In genomic region chr11:65137145-65137652, GRCm38 (mm10) we compare ENCODE assay signal across 19 mouse cellular contexts. TPM values are rescaled to one million over a fixed set of nuclear protein-coding genes. Genes with fewer than 3 reads are reported as not detected.
"Had no signal": no experiment of that assay in that cellular context is flagged by ENCODE, and none has a peak within 500 bp of the region (broad histone marks: within the 10 kb centered on the region; RNA-seq: fewer than 3 reads in every experiment).

No protein-coding gene starts in this region.

- H3K9me3 ChIP-seq: intestine, embryonic 15.5 days; kidney, embryonic 15.5 days; limb, embryonic 10.5 days; midbrain, embryonic 10.5 days; neural tube, embryonic 12.5 days had no signal

- H3K27ac ChIP-seq: intestine, embryonic 15.5 days; kidney, embryonic 15.5 days; left cerebral cortex, adult 2 months; limb, embryonic 10.5 days; midbrain, embryonic 10.5 days; neural tube, embryonic 12.5 days had no signal

- H3K9ac ChIP-seq: intestine, embryonic 15.5 days; kidney, embryonic 15.5 days; lung, embryonic 14.5 days; neural tube, embryonic 12.5 days had no signal

- H3K4me3 ChIP-seq: intestine, embryonic 15.5 days; kidney, embryonic 15.5 days; left cerebral cortex, adult 2 months; limb, embryonic 10.5 days; midbrain, embryonic 10.5 days; neural tube, embryonic 12.5 days had no signal

- H3K4me2 ChIP-seq: intestine, embryonic 15.5 days; kidney, embryonic 15.5 days; lung, embryonic 14.5 days; neural tube, embryonic 12.5 days had no signal

- H3K4me1 ChIP-seq: intestine, embryonic 15.5 days; kidney, embryonic 15.5 days; limb, embryonic 10.5 days had no signal

- H3K27me3 ChIP-seq: intestine, embryonic 15.5 days; kidney, embryonic 15.5 days; neural tube, embryonic 12.5 days had no signal

- ATAC-seq: intestine, embryonic 15.5 days had no signal

- H3K36me3 ChIP-seq: intestine, embryonic 15.5 days; kidney, embryonic 15.5 days; limb, embryonic 10.5 days; midbrain, embryonic 10.5 days; neural tube, embryonic 12.5 days had no signal

- DNase-seq: kidney, adult 18-20 months; kidney, postnatal 14 days; lung, embryonic 14.5 days; lung, postnatal 10 days; lung, postnatal 4 days; midbrain, embryonic 14.5 days; right cerebral cortex, postnatal 4 days; spleen, adult 18-20 months; thymus, adult 18-20 months; thymus, postnatal 14 days had no signal

RNA-seq across cellular contexts. Expression of gene 1700086D15Rik, which starts 22.5 kb away (rescaled TPM):
- total RNA-seq: megakaryocyte, adult 5-6 weeks; neutrophil, adult 5-6 weeks had no signal
- polyA plus RNA-seq: intestine, embryonic 15.5 days; kidney, embryonic 15.5 days; limb, embryonic 10.5 days; neural tube, embryonic 12.5 days; stomach, embryonic 14.5 days had no signal

RNA-seq across cellular contexts. Expression of gene Arhgap44, which starts 25.6 kb away (rescaled TPM):
- total RNA-seq: megakaryocyte, adult 5-6 weeks; neutrophil, adult 5-6 weeks had no signal
